Mouse (Mus musculus) cortical plate, adult 2 months (tissue): ENCODE data around the gene Lao1.

ENCODE experiments used
- CTCF ChIP-seq: fragments of 200-500 bp; IDR thresholded peaks from 2 replicates; pipeline ENCODE4 v1.5.1; 2011; ENCODE audit warnings: mild to moderate bottlenecking, control low read depth, low read length; ENCODE audit not compliant: insufficient read depth; ENCODE audit errors: extremely low read depth
- POLR2A ChIP-seq: fragments of 200-500 bp; IDR thresholded peaks from 2 replicates; pipeline ENCODE4 v1.6.1; 2011; ENCODE audit warnings: mild to moderate bottlenecking, low read length, control low read depth; ENCODE audit not compliant: insufficient read depth; ENCODE audit errors: extremely low read depth

GRCm38 (mm10) chr4:119008476-119008875 is 47.1 kb downstream of the Lao1 start:
- TF ChIP-seq POLR2A (no peak), CTCF (no peak)
